Mouse (Mus musculus) stomach, adult 2 months (tissue): ENCODE results near the gene Rnf138rt1. TPM values are rescaled to one million over a fixed set of nuclear protein-coding genes. Genes with fewer than 3 reads are reported as not detected.

ENCODE experiments used
- polyA plus RNA-seq: library from polyadenylated mRNA; depleted of rRNA; stranded (reverse); fragments of >200 nt; gene quantifications from 2 replicates; pipeline ENCODE4 v1.2.3, GENCODE M21; 2012; rRNA removed

The Rnf138rt1 gene
- polyA plus RNA-seq, result not detected in 2 replicates

GRCm38 (mm10) chrX:163760617-163761434, at the start of gene Rnf138rt1:
Gene Rnf138rt1 (minus strand): TSS chrX:163761329.

Other genes starting within 250 kb of the Rnf138rt1 start
- 0.02 and 0.16 TPM in 2 replicates for gene Grpr, start 211.7 kb downstream of the Rnf138rt1 start, polyA plus RNA-seq
- 0.89 and 0.91 TPM in 2 replicates for gene Ap1s2, start 147.7 kb upstream of the Rnf138rt1 start, polyA plus RNA-seq
- 2.1 and 2.7 TPM in 2 replicates for gene Zrsr2, start 197.3 kb upstream of the Rnf138rt1 start, polyA plus RNA-seq